Mouse (Mus musculus) limb, embryonic 14.5 days (tissue): Measurements from ENCODE around the gene Cltrn. TPM values are rescaled to one million over a fixed set of nuclear protein-coding genes. Genes with fewer than 3 reads are reported as not detected.

Experiments
- ATAC-seq: fragments of 200-750 bp; cut with Nextera tagmentation; 2 replicates; pipeline ENCODE4 v1.8.0; 2017; ENCODE audit warnings: low read depth, moderate number of reproducible peaks, moderate TSS enrichment; ENCODE audit not compliant: low FRiP score
- DNase-seq: peaks from one replicate; pipeline ENCODE4 v3.0.0-alpha.2; 2015; ENCODE audit warnings: low spot score
- H3K27ac ChIP-seq: fragments of 300-500 bp; sonication (generic); replicated peaks from 2 replicates; pipeline ENCODE4 v1.5.1; 2014; ENCODE audit warnings: low read depth, mild to moderate bottlenecking, low read length, moderate library complexity, mixed read lengths
- H3K27me3 ChIP-seq: fragments of 300-500 bp; sonication (generic); 2 replicates; pipeline ENCODE4 v1.6.1; 2014; ENCODE audit warnings: low read length, mixed read lengths; ENCODE audit not compliant: control insufficient read depth, insufficient read depth
- H3K36me3 ChIP-seq: fragments of 300-500 bp; sonication (generic); 2 replicates; pipeline ENCODE4 v1.6.1; 2014; ENCODE audit warnings: mild to moderate bottlenecking, low read length, moderate library complexity, mixed read lengths; ENCODE audit not compliant: control insufficient read depth, insufficient read depth
- H3K4me1 ChIP-seq: fragments of 300-500 bp; sonication (generic); 2 replicates; pipeline ENCODE4 v1.6.1; 2014; ENCODE audit warnings: antibody characterized with exemption, low read length, mixed read lengths; ENCODE audit not compliant: control insufficient read depth, insufficient read depth
- H3K4me2 ChIP-seq: fragments of 300-500 bp; sonication (generic); replicated peaks from 2 replicates; pipeline ENCODE4 v1.6.1; 2014; ENCODE audit warnings: low read depth, mild to moderate bottlenecking, low read length, moderate library complexity; ENCODE audit not compliant: severe bottlenecking
- H3K4me3 ChIP-seq: fragments of 300-500 bp; sonication (generic); replicated peaks from 2 replicates; pipeline ENCODE4 v1.5.1; 2014; ENCODE audit warnings: low read length
- H3K9ac ChIP-seq: fragments of 300-500 bp; sonication (generic); 2 replicates; pipeline ENCODE4 v1.6.1; 2014; ENCODE audit warnings: mild to moderate bottlenecking, low read depth, low read length, moderate library complexity; ENCODE audit not compliant: severe bottlenecking
- H3K9me3 ChIP-seq: fragments of 300-500 bp; sonication (generic); 2 replicates; pipeline ENCODE4 v1.6.1; 2016; ENCODE audit warnings: low read length; ENCODE audit not compliant: control insufficient read depth
- POLR2A ChIP-seq: fragments of 200-500 bp; IDR thresholded peaks from 2 replicates; pipeline ENCODE4 v1.8.0; 2012; ENCODE audit warnings: inconsistent platforms, mild to moderate bottlenecking, moderate library complexity, borderline replicate concordance; ENCODE audit not compliant: insufficient read depth, insufficient read length; ENCODE audit errors: extremely low read depth
- WGBS: fragments of 180-500 bp; shearing (Covaris S2); extraction: QIAGEN DNeasy Blood & Tissue Kit; methylation state at CpG from one replicate; pipeline ENCODE4 v1.1.7; 2014; 5-methylcytosine and 5-hydroxymethylcytosine counted together
- polyA plus RNA-seq, 2 experiments: library from polyadenylated mRNA; depleted of rRNA in 1 of 2; stranded (reverse) in 1 of 2; unstranded in 1 of 2; fragments of >200 nt; fragmentation: Nextera tagmentation in 1 of 2; extraction: Ambion mirVana in 1 of 2; gene quantifications; 2 replicates each; pipeline versions ENCODE4 v1.2.1 to v1.2.3; 2012 to 2014

Cltrn gene
- polyA plus RNA-seq, 2 experiments: 0.10 to 0.21 TPM

GRCm38 (mm10) chrX:164145463-164146250, 57.0 kb downstream of the Cltrn start:
- no peaks in the 10 kb centered on the region for H3K9me3 ChIP-seq
- ATAC-seq: no peak
- no peaks in the 10 kb centered on the region for H3K27me3 ChIP-seq
- no peak for TF ChIP-seq POLR2A
- H3K36me3 ChIP-seq: no peaks in the 10 kb centered on the region
- no peaks in the 10 kb centered on the region for H3K4me1 ChIP-seq
- no peak overlapping the region for H3K9ac ChIP-seq
- H3K4me2 ChIP-seq: no peak overlapping the region
- H3K27ac ChIP-seq: no peak overlapping the region
- DNase-seq: no peak
- no peak overlapping the region for H3K4me3 ChIP-seq
- 87% methylated on average over 6 of the region's 6 CpGs for WGBS

GRCm38 (mm10) chrX:164152703-164153102, 64.1 kb downstream of the Cltrn start:
- Histone ChIP-seq H3K4me3 (no peak overlapping the region), H3K36me3 (no peaks in the 10 kb centered on the region), H3K9me3 (no peaks in the 10 kb centered on the region), H3K4me1 (no peaks in the 10 kb centered on the region), H3K27me3 (no peaks in the 10 kb centered on the region), H3K4me2 (no peak overlapping the region), H3K9ac (no peak overlapping the region), H3K27ac (no peak overlapping the region)
- ATAC-seq (no peak), DNase-seq (no peak)
- WGBS: 56% methylated on average over 2 of the region's 2 CpGs
- no peak for TF ChIP-seq POLR2A

- no peaks in the 10 kb centered on the region for H3K27me3 ChIP-seq
- H3K4me1 ChIP-seq: no peaks in the 10 kb centered on the region
- H3K27ac ChIP-seq: no peak overlapping the region
- H3K4me3 ChIP-seq: no peak overlapping the region
- H3K9me3 ChIP-seq: no peaks in the 10 kb centered on the region
- DNase-seq (peak; percentile 6), ATAC-seq (no peak)
- no peak overlapping the region for H3K4me2 ChIP-seq
- no peak for TF ChIP-seq POLR2A
- no peak overlapping the region for H3K9ac ChIP-seq
- no peaks in the 10 kb centered on the region for H3K36me3 ChIP-seq
Measured at GRCm38 (mm10) chrX:164153606-164154005, 65.0 kb downstream of the Cltrn start.

DNA sequence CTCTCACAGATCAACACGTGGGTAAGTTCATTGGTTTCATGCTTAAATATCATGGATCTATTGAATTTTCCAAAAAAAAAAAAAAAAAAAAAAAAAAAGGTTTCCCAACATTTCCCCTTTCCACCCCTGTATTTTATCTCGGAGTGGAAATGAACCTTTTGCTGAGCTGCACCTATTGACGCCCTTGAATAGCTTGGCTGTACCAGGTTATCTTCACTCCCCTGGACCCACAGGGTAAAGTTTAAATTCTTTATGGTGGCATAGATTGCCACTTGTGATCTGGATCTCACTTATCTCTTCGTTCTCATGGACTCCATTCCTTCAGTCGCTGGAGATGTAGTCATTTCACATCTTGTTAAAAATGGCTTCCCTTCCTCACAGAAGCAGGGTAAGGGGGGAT, 66.0 kb downstream of the Cltrn start:
- H3K9me3 ChIP-seq: no peaks in the 10 kb centered on the region
- no peaks in the 10 kb centered on the region for H3K27me3 ChIP-seq
- no peak overlapping the region for H3K4me3 ChIP-seq
- no peak overlapping the region for H3K4me2 ChIP-seq
- H3K36me3 ChIP-seq: no peaks in the 10 kb centered on the region
- no peak overlapping the region for H3K9ac ChIP-seq
- ATAC-seq (no peak), DNase-seq (no peak)
- H3K4me1 ChIP-seq: no peaks in the 10 kb centered on the region
- H3K27ac ChIP-seq: no peak overlapping the region
- no peak for TF ChIP-seq POLR2A
- 81% methylated on average over 5 of the region's 5 CpGs for WGBS

DNA sequence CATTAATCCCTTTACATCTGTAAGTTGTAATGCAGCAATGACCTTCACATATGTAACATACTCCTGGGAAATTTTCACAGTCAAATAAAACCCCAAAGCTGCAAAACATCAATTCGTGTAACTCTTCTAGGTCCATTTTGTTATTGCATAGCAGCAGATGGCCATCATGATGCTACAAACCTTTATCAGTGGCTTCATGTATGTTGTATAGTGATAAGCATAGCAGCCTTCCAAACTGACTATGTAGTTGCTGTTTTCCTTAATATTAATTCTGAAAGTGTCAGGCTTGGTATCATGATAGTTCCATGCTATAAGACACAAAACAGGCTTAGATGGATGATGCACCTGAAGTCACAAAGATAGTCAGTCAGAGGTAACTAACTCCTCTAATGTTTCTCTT, 76.1 kb downstream of the Cltrn start:
- ATAC-seq (no peak), DNase-seq (no peak)
- H3K4me3 ChIP-seq: no peak overlapping the region
- WGBS: 33% methylated on average over 1 of the region's 1 CpGs
- no peaks in the 10 kb centered on the region for H3K27me3 ChIP-seq
- H3K9me3 ChIP-seq: no peaks in the 10 kb centered on the region
- H3K9ac ChIP-seq: no peak overlapping the region
- H3K4me2 ChIP-seq: no peak overlapping the region
- H3K27ac ChIP-seq: no peak overlapping the region
- H3K36me3 ChIP-seq: no peaks in the 10 kb centered on the region
- no peaks in the 10 kb centered on the region for H3K4me1 ChIP-seq
- no peak for TF ChIP-seq POLR2A

Other genes with a start within 250 kb of the Cltrn start
- 21.9 and 22.7 TPM in 2 replicates for gene Ap1s2, start 179.8 kb upstream of the Cltrn start, polyA plus RNA-seq (2012; rRNA removed)
- 33.3 and 35.4 TPM in 2 replicates for gene Ap1s2, start 179.8 kb upstream of the Cltrn start, polyA plus RNA-seq (2014; fragmentation: Nextera tagmentation; extraction: Ambion mirVana)
- gene Zrsr2, start 130.2 kb upstream of the Cltrn start, polyA plus RNA-seq (2012; rRNA removed): 25.4 and 41.6 TPM in 2 replicates
- 44.1 and 48.9 TPM in 2 replicates for gene Zrsr2, start 130.2 kb upstream of the Cltrn start, polyA plus RNA-seq (2014; fragmentation: Nextera tagmentation; extraction: Ambion mirVana)
- 1.1 and 1.2 TPM in 2 replicates for gene Car5b, start 60.8 kb upstream of the Cltrn start, polyA plus RNA-seq (2012; rRNA removed)
- gene Car5b, start 60.8 kb upstream of the Cltrn start, polyA plus RNA-seq (2014; fragmentation: Nextera tagmentation; extraction: Ambion mirVana): 0.62 and 0.96 TPM in 2 replicates
- 19.8 and 23.3 TPM in 2 replicates for gene Siah1b, start 12.3 kb upstream of the Cltrn start, polyA plus RNA-seq (2012; rRNA removed)
- gene Siah1b, start 12.3 kb upstream of the Cltrn start, polyA plus RNA-seq (2014; fragmentation: Nextera tagmentation; extraction: Ambion mirVana): 20.1 and 24.2 TPM in 2 replicates
- gene Ace2, start 50.5 kb downstream of the Cltrn start, polyA plus RNA-seq (2012; rRNA removed): 1.7 and 2.4 TPM in 2 replicates
- gene Ace2, start 50.5 kb downstream of the Cltrn start, polyA plus RNA-seq (2014; fragmentation: Nextera tagmentation; extraction: Ambion mirVana): 3.7 and 6.2 TPM in 2 replicates
- gene Bmx, start 169.4 kb downstream of the Cltrn start, polyA plus RNA-seq (2012; rRNA removed): 0.31 and 0.48 TPM in 2 replicates
- gene Bmx, start 169.4 kb downstream of the Cltrn start, polyA plus RNA-seq (2014; fragmentation: Nextera tagmentation; extraction: Ambion mirVana): 0.50 and 0.79 TPM in 2 replicates
- 2.6 and 3.1 TPM in 2 replicates for gene Pir, start 180.5 kb downstream of the Cltrn start, polyA plus RNA-seq (2012; rRNA removed)
- gene Pir, start 180.5 kb downstream of the Cltrn start, polyA plus RNA-seq (2014; fragmentation: Nextera tagmentation; extraction: Ambion mirVana): 4.7 and 5.9 TPM in 2 replicates